Mouse (Mus musculus): Measurements from ENCODE around the gene Rpn2.

GRCm38 (mm10) chr2:157342328-157342926, 63.6 kb downstream of the Rpn2 start:
- TF ChIP-seq CTCF (IDR thresholded peaks at IDR 0.05; ENCODE audit: extremely low read depth, insufficient read depth, insufficient read length, insufficient replicate concordance) (no peak), POLR2A (IDR thresholded peaks at IDR 0.05; ENCODE audit: low read depth, low read length) (no peak)

All from spleen, adult 2 months (tissue).